Mouse (Mus musculus): ENCODE data around the gene Gm47791.

Gene Gm47791

DNA sequence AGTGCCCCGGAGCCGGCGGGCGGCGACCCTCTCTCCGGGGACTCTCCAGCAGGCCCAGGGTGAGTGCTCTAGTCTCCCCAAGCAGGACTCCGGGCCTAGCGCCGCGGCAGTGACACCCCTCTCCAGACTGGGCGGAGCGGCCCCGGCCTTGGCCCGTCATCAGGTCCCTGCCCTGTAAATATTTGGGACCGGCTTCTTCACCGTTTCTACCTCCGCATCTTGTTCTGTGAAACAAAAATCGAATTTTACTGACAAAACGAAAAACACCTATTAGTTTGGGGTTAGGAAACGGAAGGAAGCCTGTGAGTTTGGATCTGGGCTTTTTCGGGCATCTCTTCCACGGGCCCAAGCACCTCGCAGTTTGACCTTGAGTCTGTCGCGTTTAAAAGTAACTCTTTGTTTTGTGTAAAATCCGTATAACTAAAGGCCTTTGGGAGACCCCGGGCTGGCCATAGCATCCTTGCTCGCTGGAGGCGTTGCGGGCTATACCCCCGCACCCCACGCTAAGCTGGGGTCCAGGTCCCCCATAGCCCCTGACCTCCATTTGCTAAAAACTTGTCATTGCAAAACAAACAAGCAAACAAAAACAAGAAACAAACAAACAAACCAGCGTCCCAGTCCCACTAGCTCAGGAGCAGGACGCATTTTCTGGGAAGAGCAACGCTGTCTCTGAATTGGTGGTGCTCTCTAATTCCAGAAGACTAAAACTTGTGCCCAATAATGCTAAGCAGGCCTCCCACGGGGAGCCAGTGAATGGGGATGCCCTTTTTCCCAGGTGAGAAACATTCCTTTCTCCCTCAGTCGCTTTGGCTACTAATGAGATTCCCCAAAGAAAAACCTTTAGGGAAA lies 45.8 kb downstream of the Gm47791 start:
- in situ Hi-C loops (cut with MboI, MseI), result no loop called here

DNA sequence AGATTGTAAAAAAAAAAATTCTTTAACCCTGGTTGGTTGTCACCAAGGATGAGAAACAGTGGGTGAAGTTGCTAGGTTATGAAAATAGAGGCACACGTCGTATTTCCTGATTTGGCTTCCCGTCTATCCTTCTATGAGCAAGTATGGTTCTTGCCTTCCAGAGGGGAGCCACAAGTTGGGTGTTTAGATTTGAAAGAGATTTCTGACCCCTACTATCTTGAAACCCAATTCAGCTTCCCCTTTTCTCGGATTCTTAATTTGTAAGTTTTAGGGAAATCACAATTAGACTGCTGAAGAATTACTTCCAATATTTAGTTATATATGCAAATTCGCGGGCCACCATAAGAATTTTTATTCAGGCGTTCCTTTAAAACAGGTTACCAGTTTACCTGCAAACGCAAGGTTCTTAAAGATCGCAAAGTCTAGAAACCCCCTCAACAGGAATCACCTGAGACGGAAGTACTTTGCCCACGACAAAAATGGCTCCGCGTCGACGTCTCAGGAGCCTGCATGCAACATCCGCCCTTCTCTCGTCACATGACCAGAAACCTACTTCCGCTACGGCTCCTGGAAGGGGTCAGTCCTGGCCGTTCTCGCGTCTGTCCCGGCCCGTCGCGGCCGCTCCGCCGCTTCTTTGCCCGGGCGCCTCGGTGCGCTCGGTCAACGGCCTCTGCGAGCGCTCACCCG lies 46.6 kb downstream of the Gm47791 start, which contains the start of gene Mff:
Mff (plus strand) TSS at position 552 of the 687 bp plus-strand sequence.
- in situ Hi-C loops (cut with MboI, MseI), result loop anchor here (5.0 kb wide), 1 partner anchor 407 kb away; the partner anchor contains the start of gene Rhbdd1
